Mouse (Mus musculus) stomach, embryonic 15.5 days (tissue): Measurements from ENCODE around the gene Ier5. TPM values are rescaled to one million over a fixed set of nuclear protein-coding genes. Genes with fewer than 3 reads are reported as not detected.

ENCODE experiments used
- ATAC-seq: fragments of 200-750 bp; cut with Nextera tagmentation; 2 replicates; pipeline ENCODE4 v1.8.0; 2017; ENCODE audit warnings: low read depth, moderate number of reproducible peaks, moderate TSS enrichment; ENCODE audit not compliant: insufficient read depth, low FRiP score
- H3K27ac ChIP-seq: fragments of 300-500 bp; sonication (generic); 2 replicates; pipeline ENCODE4 v1.5.1; 2015; ENCODE audit warnings: mild to moderate bottlenecking, inconsistent platforms
- H3K27me3 ChIP-seq: fragments of 300-500 bp; sonication (generic); replicated peaks from 2 replicates; pipeline ENCODE4 v1.6.1; 2015; ENCODE audit warnings: inconsistent platforms
- H3K36me3 ChIP-seq: fragments of 300-500 bp; sonication (generic); 2 replicates; pipeline ENCODE4 v1.6.1; 2015; ENCODE audit warnings: inconsistent platforms
- H3K4me1 ChIP-seq: fragments of 300-500 bp; sonication (generic); 2 replicates; pipeline ENCODE4 v1.6.1; 2015; ENCODE audit warnings: inconsistent platforms
- H3K4me2 ChIP-seq: fragments of 300-500 bp; sonication (generic); 2 replicates; pipeline ENCODE4 v1.6.1; 2015; ENCODE audit warnings: mild to moderate bottlenecking, inconsistent platforms
- H3K4me3 ChIP-seq: fragments of 300-500 bp; sonication (generic); replicated peaks from 2 replicates; pipeline ENCODE4 v1.5.1; 2015; ENCODE audit warnings: inconsistent platforms
- H3K9ac ChIP-seq: fragments of 300-500 bp; sonication (generic); 2 replicates; pipeline ENCODE4 v1.6.1; 2015; ENCODE audit warnings: inconsistent platforms
- H3K9me3 ChIP-seq: fragments of 300-500 bp; sonication (generic); 2 replicates; pipeline ENCODE4 v1.6.1; 2016; ENCODE audit warnings: inconsistent platforms
- WGBS: fragments of 180-500 bp; shearing (Covaris S2); methylation state at CpG from one replicate; pipeline ENCODE4 v1.1.7; 2015; 5-methylcytosine and 5-hydroxymethylcytosine counted together
- polyA plus RNA-seq: library from polyadenylated mRNA; unstranded; fragments of >200 nt; fragmentation: Nextera tagmentation; extraction: Ambion mirVana; gene quantifications from 2 replicates; pipeline ENCODE4 v1.2.1, GENCODE M21; 2015

Gene Ier5
- polyA plus RNA-seq, result 5.8 TPM in 2 replicates

DNA sequence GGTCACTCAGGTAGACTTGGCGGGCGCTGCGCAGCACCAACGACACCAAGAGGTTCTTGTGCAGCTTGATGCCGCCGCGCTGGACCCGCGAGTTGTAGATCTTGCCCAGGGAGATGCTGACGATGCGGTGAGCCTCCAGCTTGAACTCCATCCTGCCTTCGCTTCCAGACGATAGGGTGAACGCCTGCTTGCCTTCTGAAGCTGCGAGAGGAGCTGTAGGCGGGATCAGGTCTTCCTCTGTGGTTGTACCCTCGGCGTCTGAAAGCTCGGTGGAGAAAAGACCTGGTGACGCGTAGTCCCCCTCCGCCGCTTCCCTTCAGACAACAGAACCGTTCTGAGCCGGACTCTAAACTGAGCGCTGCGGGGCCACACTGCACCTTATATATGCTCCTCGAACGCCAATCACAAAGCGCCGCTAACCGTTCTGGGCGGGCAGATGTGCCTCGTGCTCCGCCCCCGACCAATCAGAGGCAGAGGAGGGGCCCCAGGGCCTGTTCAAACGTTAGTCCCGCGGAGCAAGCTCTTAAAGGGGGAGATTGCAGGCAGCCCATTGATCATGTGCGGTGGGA, at the start of gene Ier5:
Ier5 (minus strand) TSS at position 357 of the 569 bp plus-strand sequence.
- H3K27me3 ChIP-seq, result no peaks in the 10 kb centered on the region

DNA sequence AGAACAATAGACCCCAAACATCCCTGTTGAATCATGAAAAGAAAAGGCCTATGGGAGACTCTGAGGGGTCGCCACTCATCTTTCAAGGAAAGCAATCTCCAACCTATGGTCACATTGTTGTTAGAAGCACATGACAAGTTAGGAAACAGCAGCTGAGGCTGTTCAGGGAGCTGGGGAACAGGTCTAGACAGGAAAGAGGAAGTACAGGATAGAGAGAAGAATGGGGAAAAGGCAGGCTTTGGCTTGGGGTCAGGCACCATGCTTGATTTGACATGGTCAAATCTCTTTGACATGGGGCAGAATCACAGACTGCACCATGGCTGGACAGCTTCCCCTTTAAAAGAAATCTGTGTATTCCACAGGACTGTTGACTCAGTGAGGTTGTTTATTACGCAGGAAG, 47.8 kb upstream of the Ier5 start:
- Histone ChIP-seq H3K27me3 (no peaks in the 10 kb centered on the region), H3K4me3 (no peak overlapping the region), H3K4me2 (no peak overlapping the region), H3K9ac (no peak overlapping the region), H3K36me3 (no peaks in the 10 kb centered on the region), H3K9me3 (no peaks in the 10 kb centered on the region), H3K4me1 (no peaks in the 10 kb centered on the region), H3K27ac (no peak overlapping the region)
- 80% methylated on average over 2 of the region's 2 CpGs for WGBS
- no peak for ATAC-seq

More for the DNA sequence above, at the start of gene Ier5:
- Histone ChIP-seq H3K4me2 (peak within 1 kb of the TSS; percentile 67), H3K9me3 (no peaks in the 10 kb centered on the region), H3K27ac (peak within 1 kb of the TSS; percentile 89), H3K4me1 (peaks cover 7% of the 10 kb centered on the region), H3K9ac (peak within 1 kb of the TSS; percentile 99), H3K36me3 (no peaks in the 10 kb centered on the region), H3K4me3 (peak within 1 kb of the TSS; percentile 96)
- WGBS, result under 1% methylated on average over 40 of the region's 40 CpGs
- ATAC-seq, result peak; percentile 95

DNA sequence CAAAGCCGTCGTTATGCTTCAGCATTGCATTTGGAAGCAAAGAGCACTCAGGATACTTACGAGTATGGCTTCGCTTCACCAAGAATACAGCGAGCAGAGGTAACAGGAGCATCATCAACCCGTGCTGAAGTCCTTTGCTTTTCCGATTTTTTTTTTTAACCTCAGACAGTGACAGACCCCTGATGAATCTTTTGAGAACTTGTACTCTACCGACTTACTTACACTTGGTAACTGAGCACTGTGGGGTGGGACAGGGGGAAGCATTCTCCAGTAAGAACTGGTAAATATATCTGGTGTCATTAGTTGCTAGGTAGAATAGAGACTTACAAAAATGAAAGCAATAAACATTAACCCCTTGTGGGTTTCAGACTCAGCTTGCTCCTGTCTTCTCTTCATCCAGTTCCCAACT, 47.1 kb upstream of the Ier5 start, which contains the start of gene Mr1:
Mr1 (minus strand) TSS at position 243 of the 409 bp plus-strand sequence.
- H3K9ac ChIP-seq, result peak within 1 kb of the TSS; percentile 35; the same call in 1 of the 2 replicates
- WGBS, result 22% methylated on average over 8 of the region's 8 CpGs
- ATAC-seq, result peak; percentile 91

DNA sequence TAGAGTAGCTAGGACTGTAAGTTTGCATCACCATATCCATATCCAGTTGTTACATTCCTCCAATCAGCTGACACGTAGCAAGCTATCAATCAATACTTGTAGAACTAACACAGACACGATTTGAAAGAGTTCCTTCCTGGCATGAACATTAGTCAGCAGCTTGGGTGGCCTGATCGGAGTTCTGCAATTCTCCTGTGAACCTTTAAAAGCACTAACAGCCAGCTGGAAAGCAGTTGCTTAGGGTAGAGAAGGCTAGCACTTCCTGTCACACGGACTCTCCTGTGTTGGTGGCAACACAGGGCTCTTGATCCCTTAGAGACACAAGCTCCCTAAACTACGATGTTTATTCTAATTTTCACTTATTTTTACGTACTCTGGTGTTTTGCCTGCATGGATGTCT, 46.2 kb upstream of the Ier5 start:
- WGBS, result 24% methylated on average over 6 of the region's 6 CpGs
- H3K4me2 ChIP-seq, result peak overlapping the region; percentile 48
- H3K4me1 ChIP-seq, result no peaks in the 10 kb centered on the region
- H3K4me3 ChIP-seq, result peak overlapping the region; percentile 46
- H3K27ac ChIP-seq, result peak overlapping the region; percentile 64; the same call in 1 of the 2 replicates
- ATAC-seq, result peak; percentile 32; the same call in 1 of the 2 replicates
- H3K9ac ChIP-seq, result no peak overlapping the region
- no peaks in the 10 kb centered on the region for H3K27me3 ChIP-seq
- no peaks in the 10 kb centered on the region for H3K9me3 ChIP-seq
- H3K36me3 ChIP-seq, result no peaks in the 10 kb centered on the region

More for the DNA sequence above, 47.1 kb upstream of the Ier5 start, which contains the start of gene Mr1:
- Histone ChIP-seq H3K9me3 (no peaks in the 10 kb centered on the region), H3K4me2 (peak within 1 kb of the TSS; percentile 48), H3K27me3 (no peaks in the 10 kb centered on the region), H3K27ac (peak within 1 kb of the TSS; percentile 64), H3K36me3 (no peaks in the 10 kb centered on the region), H3K4me3 (peak within 1 kb of the TSS; percentile 46), H3K4me1 (no peaks in the 10 kb centered on the region)

DNA sequence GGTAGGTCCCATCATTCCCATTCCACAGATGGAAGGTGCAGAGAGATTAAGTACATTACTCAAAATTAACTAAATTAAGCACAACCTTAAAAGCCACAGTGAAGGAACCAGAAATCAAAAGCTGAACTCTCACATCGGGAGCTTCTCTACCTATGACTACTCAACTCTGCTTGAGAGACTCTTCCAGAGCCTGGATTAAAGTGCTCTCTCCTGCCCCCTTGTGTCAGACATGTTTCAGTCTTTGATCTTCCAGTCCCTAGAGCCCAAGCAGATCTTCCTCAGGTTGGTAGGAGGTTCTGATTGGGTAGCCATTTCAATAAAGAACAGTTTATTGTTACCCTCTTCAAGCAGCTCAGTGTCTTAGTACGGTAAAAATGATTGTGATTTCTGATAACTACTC, 40.6 kb upstream of the Ier5 start:
- Histone ChIP-seq H3K4me2 (no peak overlapping the region), H3K27ac (no peak overlapping the region), H3K36me3 (no peaks in the 10 kb centered on the region), H3K9me3 (no peaks in the 10 kb centered on the region), H3K9ac (no peak overlapping the region), H3K4me3 (no peak overlapping the region), H3K4me1 (no peaks in the 10 kb centered on the region), H3K27me3 (no peaks in the 10 kb centered on the region)
- no peak for ATAC-seq
- 63% methylated on average over 2 of the region's 2 CpGs for WGBS

DNA sequence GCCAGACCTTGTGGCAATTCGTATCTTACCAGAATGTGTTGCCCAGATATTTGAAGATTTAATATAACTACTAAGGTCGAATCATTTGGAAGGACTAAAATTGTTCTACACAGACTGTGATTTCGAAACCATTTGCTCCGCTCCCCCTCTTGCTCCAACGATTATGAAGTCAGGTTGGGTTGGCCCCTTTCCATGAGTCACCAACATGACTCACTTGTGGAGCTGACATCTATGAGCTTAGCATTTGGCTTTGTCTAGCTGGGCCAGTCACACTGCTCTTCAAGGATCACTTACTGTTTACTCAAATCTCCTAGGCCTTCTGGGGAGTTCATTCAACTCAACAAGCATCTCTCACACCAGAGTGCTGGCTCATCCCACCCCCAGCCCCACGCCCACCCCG, 39.4 kb upstream of the Ier5 start:
- Histone ChIP-seq H3K9me3 (no peaks in the 10 kb centered on the region), H3K36me3 (no peaks in the 10 kb centered on the region), H3K27me3 (no peaks in the 10 kb centered on the region), H3K4me1 (no peaks in the 10 kb centered on the region), H3K4me2 (no peak overlapping the region), H3K4me3 (no peak overlapping the region), H3K27ac (no peak overlapping the region), H3K9ac (no peak overlapping the region)
- WGBS, result 76% methylated on average over 7 of the region's 7 CpGs
- no peak for ATAC-seq

DNA sequence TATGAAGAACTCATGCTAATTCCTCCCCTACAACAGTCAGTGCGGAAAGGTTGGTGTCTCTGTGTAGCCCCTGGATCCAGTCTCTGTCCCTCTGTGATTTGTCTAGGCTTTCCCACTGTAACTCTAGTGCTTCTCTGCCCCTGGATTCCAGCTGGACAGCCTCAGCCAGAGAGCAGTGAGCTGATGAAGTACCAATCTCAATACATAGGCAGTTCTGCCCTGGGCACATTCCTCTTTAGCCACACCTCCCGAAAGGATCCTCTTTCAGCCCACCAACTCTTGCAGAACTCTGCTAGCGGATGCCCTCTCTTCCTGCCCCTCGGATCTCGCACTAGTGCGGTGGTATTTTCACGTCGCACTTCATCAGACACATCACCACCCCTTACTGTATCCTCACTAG, 35.4 kb upstream of the Ier5 start:
- no peak for ATAC-seq
- Histone ChIP-seq H3K36me3 (no peaks in the 10 kb centered on the region), H3K27ac (no peak overlapping the region), H3K4me2 (no peak overlapping the region), H3K9me3 (no peaks in the 10 kb centered on the region), H3K4me3 (no peak overlapping the region), H3K9ac (no peak overlapping the region), H3K4me1 (no peaks in the 10 kb centered on the region), H3K27me3 (no peaks in the 10 kb centered on the region)
- WGBS, result 39% methylated on average over 8 of the region's 8 CpGs

DNA sequence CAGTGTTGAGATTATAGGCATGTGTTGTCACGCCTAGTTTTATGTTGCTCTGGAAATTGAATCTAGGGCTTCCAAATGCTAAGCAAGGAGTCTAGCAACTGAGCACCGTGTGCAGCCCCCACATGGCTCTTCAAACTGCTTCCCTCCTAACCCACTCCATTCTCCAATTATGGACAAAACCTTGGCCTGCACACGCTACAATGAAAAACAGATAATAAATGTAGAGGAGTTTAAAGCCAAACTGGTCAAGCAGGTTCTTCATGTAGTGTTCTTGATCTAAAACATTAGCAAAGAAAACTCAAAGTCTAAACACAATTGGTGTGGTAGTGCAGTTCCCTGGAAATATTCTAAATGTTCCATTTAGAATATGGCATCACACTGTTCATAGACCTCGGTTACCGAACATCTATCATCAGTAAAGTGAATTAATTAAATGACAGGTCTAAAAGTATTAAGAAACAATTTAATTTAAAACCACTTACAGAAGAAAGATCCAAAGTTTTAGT, 28.0 kb upstream of the Ier5 start:
- Histone ChIP-seq H3K27ac (no peak overlapping the region), H3K4me1 (no peaks in the 10 kb centered on the region), H3K9me3 (no peaks in the 10 kb centered on the region), H3K9ac (no peak overlapping the region), H3K36me3 (no peaks in the 10 kb centered on the region), H3K4me3 (no peak overlapping the region), H3K4me2 (no peak overlapping the region), H3K27me3 (no peaks in the 10 kb centered on the region)
- WGBS, result 71% methylated on average over 5 of the region's 5 CpGs
- no peak for ATAC-seq

DNA sequence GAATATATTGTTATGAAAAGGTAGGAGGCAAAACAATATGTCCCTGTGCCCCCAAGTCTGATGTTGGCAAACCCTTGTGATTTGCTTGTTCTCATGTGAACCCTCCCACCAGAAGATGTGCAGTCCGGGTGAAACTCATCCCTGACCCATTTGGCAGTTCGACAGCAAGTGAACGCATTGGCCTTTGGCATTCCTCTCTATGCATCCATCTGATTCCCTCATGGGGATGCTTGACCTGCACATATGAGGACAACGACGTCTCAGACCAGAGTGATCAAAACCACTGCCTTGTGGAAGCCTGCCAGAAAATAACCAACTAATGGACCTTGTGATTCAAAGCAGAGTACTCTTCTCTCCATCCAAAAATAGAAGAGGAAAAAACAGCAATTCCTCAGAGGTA, 27.3 kb upstream of the Ier5 start:
- Histone ChIP-seq H3K9ac (no peak overlapping the region), H3K36me3 (no peaks in the 10 kb centered on the region), H3K4me3 (no peak overlapping the region), H3K9me3 (no peaks in the 10 kb centered on the region), H3K27ac (no peak overlapping the region), H3K27me3 (no peaks in the 10 kb centered on the region), H3K4me1 (no peaks in the 10 kb centered on the region), H3K4me2 (no peak overlapping the region)
- no peak for ATAC-seq
- 68% methylated on average over 5 of the region's 5 CpGs for WGBS

DNA sequence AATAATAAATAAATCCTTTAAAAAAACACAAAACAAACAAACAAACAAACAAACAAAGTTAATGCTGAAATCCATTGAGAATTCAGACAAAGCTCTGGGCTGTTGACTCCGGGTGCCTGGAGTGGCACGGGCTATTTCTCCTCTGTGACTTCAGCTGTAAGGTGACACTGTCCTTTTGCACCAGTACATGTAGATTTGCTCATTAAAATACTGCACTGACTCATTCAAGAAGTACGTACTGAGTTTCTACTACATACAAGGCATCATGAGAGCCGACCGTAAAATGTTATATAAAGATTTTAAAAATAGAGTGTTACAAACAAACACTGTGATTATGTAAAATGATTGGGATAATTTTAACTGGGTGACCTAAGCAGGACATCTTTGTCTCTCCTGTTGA, 25.0 kb upstream of the Ier5 start:
- H3K9ac ChIP-seq, result no peak overlapping the region
- no peaks in the 10 kb centered on the region for H3K9me3 ChIP-seq
- no peak overlapping the region for H3K4me2 ChIP-seq
- no peak overlapping the region for H3K4me3 ChIP-seq
- no peaks in the 10 kb centered on the region for H3K27me3 ChIP-seq
- H3K27ac ChIP-seq, result no peak overlapping the region
- ATAC-seq, result no peak
- 93% methylated on average over 5 of the region's 5 CpGs for WGBS
- no peaks in the 10 kb centered on the region for H3K36me3 ChIP-seq
- no peaks in the 10 kb centered on the region for H3K4me1 ChIP-seq

DNA sequence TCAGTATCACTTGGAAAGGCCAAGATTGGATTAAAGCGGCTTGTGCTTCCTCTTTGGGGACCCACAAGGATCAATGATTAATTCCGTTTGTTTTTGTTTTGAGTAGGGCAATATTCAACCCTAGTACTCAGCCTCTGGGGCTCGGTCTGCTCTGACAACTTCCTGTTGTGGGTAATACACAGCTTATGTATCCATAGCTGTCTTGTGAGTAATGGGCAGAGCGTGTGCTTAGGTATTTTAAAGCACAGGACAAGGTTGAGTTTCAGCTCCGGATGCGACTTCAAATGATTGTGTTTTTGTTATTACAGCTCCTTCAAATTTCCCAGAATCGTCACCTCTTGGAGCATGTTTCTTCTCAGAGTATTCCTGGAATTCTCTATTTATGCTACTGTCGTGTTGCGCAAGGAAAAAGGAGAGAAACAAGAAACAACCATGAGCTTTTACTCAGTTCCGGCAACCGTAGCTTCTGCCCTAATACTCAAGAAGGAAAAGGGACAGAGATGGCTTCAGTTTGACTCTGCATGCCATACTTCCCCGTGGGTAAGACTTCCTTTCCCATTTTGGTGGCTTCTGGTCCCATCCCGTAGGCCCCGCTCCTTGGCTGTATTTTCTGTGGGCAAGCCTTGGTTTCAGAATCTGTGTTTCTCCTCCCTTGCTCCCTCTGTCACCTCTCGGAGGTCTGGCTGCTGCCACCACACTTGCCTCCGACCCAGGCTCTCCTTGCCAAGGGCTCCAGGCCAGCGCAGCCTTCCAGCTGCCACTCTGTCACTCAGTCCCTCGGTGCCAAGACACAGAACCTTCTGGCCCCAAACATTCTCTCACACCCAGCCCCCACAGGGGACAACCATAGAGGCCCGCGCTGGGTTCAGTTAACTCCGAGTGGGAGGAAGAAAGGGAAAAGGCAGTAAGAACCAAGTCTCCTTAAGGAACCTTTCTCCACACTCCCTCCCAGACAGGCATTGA, 22.8 kb upstream of the Ier5 start:
- Histone ChIP-seq H3K36me3 (no peaks in the 10 kb centered on the region), H3K9ac (no peak overlapping the region), H3K4me1 (no peaks in the 10 kb centered on the region), H3K27ac (no peak overlapping the region), H3K9me3 (no peaks in the 10 kb centered on the region), H3K27me3 (no peaks in the 10 kb centered on the region), H3K4me2 (no peak overlapping the region), H3K4me3 (no peak overlapping the region)
- ATAC-seq, result no peak
- WGBS, result 74% methylated on average over 21 of the region's 21 CpGs

DNA sequence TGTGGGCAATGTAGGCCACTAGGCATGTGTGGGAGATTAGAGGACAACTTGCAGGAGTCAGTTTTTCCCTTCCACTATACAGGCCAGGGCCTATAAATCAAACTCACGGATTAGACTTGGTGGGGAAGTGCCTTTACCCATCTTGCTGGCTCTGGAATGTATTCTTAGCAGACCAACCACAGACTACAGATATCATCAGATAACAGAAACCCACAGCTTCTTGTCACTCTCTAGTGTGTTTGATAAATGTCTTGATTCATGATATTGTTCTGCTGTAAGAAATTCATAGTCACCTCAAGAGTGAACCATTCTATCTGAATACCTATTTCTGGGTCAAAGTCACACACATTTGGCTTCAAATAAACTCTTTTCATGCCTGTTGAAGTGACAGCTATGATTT, 20.3 kb upstream of the Ier5 start:
- Histone ChIP-seq H3K36me3 (no peaks in the 10 kb centered on the region), H3K4me3 (no peak overlapping the region), H3K9ac (no peak overlapping the region), H3K27ac (no peak overlapping the region), H3K27me3 (no peaks in the 10 kb centered on the region), H3K4me1 (no peaks in the 10 kb centered on the region), H3K4me2 (no peak overlapping the region), H3K9me3 (no peaks in the 10 kb centered on the region)
- 58% methylated on average over 1 of the region's 1 CpGs for WGBS
- ATAC-seq, result no peak
